Mouse (Mus musculus) forebrain, embryonic 14.5 days (tissue): ENCODE measurements around the gene Arid3a. TPM values are rescaled to one million over a fixed set of nuclear protein-coding genes. Genes with fewer than 3 reads are reported as not detected.

Experiments used
- ATAC-seq: fragments of 200-750 bp; cut with Nextera tagmentation; 2 replicates; pipeline ENCODE4 v1.8.0; 2017; ENCODE audit warnings: mild to moderate bottlenecking, moderate library complexity
- DNase-seq: peaks from one replicate; pipeline ENCODE4 v3.0.0-alpha.2; 2015; ENCODE audit warnings: low spot score
- H3K27ac ChIP-seq: fragments of 300-500 bp; sonication (generic); 2 replicates; pipeline ENCODE4 v1.5.1; 2014; ENCODE audit warnings: low read depth, mild to moderate bottlenecking, control low read depth, low read length, moderate library complexity
- H3K27me3 ChIP-seq: fragments of 300-500 bp; sonication (generic); replicated peaks from 2 replicates; pipeline ENCODE4 v1.6.1; 2014; ENCODE audit warnings: low read length, control low read depth, mixed read lengths; ENCODE audit not compliant: control insufficient read depth, insufficient read depth
- H3K36me3 ChIP-seq: fragments of 300-500 bp; sonication (generic); 2 replicates; pipeline ENCODE4 v1.6.1; 2014; ENCODE audit warnings: low read length, control low read depth; ENCODE audit not compliant: control insufficient read depth, insufficient read depth
- H3K4me1 ChIP-seq: fragments of 300-500 bp; sonication (generic); 2 replicates; pipeline ENCODE4 v1.6.1; 2014; ENCODE audit warnings: antibody characterized with exemption, low read length, control low read depth; ENCODE audit not compliant: control insufficient read depth, insufficient read depth
- H3K4me2 ChIP-seq: fragments of 300-500 bp; sonication (generic); 2 replicates; pipeline ENCODE4 v1.6.1; 2014; ENCODE audit warnings: mild to moderate bottlenecking, control low read depth, low read length
- H3K4me3 ChIP-seq: fragments of 300-500 bp; sonication (generic); 2 replicates; pipeline ENCODE4 v1.5.1; 2014; ENCODE audit warnings: low read depth, low read length, control low read depth
- H3K9ac ChIP-seq: fragments of 300-500 bp; sonication (generic); 2 replicates; pipeline ENCODE4 v1.6.1; 2014; ENCODE audit warnings: mild to moderate bottlenecking, low read length, control low read depth, moderate library complexity
- H3K9me3 ChIP-seq: fragments of 300-500 bp; sonication (generic); replicated peaks from 2 replicates; pipeline ENCODE4 v1.6.1; 2016; ENCODE audit warnings: low read length, control low read depth, mixed read lengths; ENCODE audit not compliant: control insufficient read depth
- WGBS: fragments of 180-500 bp; shearing (Covaris S2); extraction: QIAGEN DNeasy Blood & Tissue Kit; methylation state at CpG from one replicate; pipeline ENCODE4 v1.1.7; 2014; 5-methylcytosine and 5-hydroxymethylcytosine counted together
- polyA plus RNA-seq: library from polyadenylated mRNA; unstranded; fragments of >200 nt; fragmentation: Nextera tagmentation; extraction: Ambion mirVana; gene quantifications from 2 replicates; pipeline ENCODE4 v1.2.1, GENCODE M21; 2014

Arid3a gene
- polyA plus RNA-seq, 1 experiment from 2014 or later = 1.1 TPM

- WGBS = 77% methylated on average over 5 of the region's 5 CpGs
- no peaks in the 10 kb centered on the region for H3K9me3 ChIP-seq
- DNase-seq (no peak), ATAC-seq (no peak)
- H3K4me1 ChIP-seq = peaks cover 20% of the 10 kb centered on the region
- peak overlapping the region; percentile 73 for H3K4me3 ChIP-seq
- H3K9ac ChIP-seq = peak overlapping the region; percentile 87
- H3K4me2 ChIP-seq = peak overlapping the region; percentile 95
- H3K27ac ChIP-seq = no peak overlapping the region
- H3K36me3 ChIP-seq = peaks cover 31% of the 10 kb centered on the region
- H3K27me3 ChIP-seq = peaks cover 15% of the 10 kb centered on the region
These were observed 56.4 kb downstream of the Arid3a start for GRCm38 (mm10) chr10:79983205-79983604.

- 2% methylated on average over 16 of the region's 21 CpGs for WGBS
- Histone ChIP-seq H3K4me1 (peaks cover 22% of the 10 kb centered on the region), H3K27me3 (peaks cover 20% of the 10 kb centered on the region), H3K36me3 (peaks cover 26% of the 10 kb centered on the region), H3K9ac (peak overlapping the region; percentile 87), H3K9me3 (no peaks in the 10 kb centered on the region), H3K27ac (peak overlapping the region; percentile 95), H3K4me2 (peak overlapping the region; percentile 95), H3K4me3 (peak overlapping the region; percentile 73)
- peak; percentile 53 for DNase-seq
- ATAC-seq = 0 out of 2 replicates have a peak, but pooled peaks have one; percentile 3
These were observed 56.8 kb downstream of the Arid3a start for GRCm38 (mm10) chr10:79983670-79984069.

GRCm38 (mm10) chr10:79984195-79984816, 57.5 kb downstream of the Arid3a start, which contains the start of gene Tmem259:
Gene Tmem259, minus strand, starts transcription at chr10:79984330.
- ATAC-seq (peak; percentile 81), DNase-seq (peak; percentile 95)
- Histone ChIP-seq H3K36me3 (peaks cover 20% of the 10 kb centered on the region; the same call in 1 of the 2 replicates), H3K27ac (peak within 1 kb of the TSS; percentile 95), H3K27me3 (peaks cover 26% of the 10 kb centered on the region), H3K4me1 (peaks cover 22% of the 10 kb centered on the region), H3K4me3 (peak within 1 kb of the TSS; percentile 73), H3K9me3 (no peaks in the 10 kb centered on the region), H3K4me2 (peak within 1 kb of the TSS; percentile 95), H3K9ac (peak within 1 kb of the TSS; percentile 87)
- WGBS = under 1% methylated on average over 42 of the region's 49 CpGs

GRCm38 (mm10) chr10:79984871-79985270, 58.0 kb downstream of the Arid3a start:
- Histone ChIP-seq H3K9ac (peak overlapping the region; percentile 87), H3K4me2 (peak overlapping the region; percentile 95), H3K4me1 (peaks cover 22% of the 10 kb centered on the region), H3K27me3 (peaks cover 32% of the 10 kb centered on the region), H3K9me3 (no peaks in the 10 kb centered on the region), H3K4me3 (peak overlapping the region; percentile 73), H3K36me3 (0 out of 2 replicates have a peak, but pooled peaks cover 15% of the 10 kb centered on the region), H3K27ac (peak overlapping the region; percentile 95)
- WGBS = under 1% methylated on average over 22 of the region's 22 CpGs
- ATAC-seq (peak; percentile 95), DNase-seq (peak; percentile 100)

GRCm38 (mm10) chr10:79985334-79986231, 58.7 kb downstream of the Arid3a start:
- peak overlapping the region; percentile 95 for H3K4me2 ChIP-seq

GRCm38 (mm10) chr10:79986232-79986878, 59.5 kb downstream of the Arid3a start:
- ATAC-seq (no peak), DNase-seq (no peak)
- peak overlapping the region; percentile 95; the same call in 1 of the 2 replicates for H3K27ac ChIP-seq
- H3K27me3 ChIP-seq = peaks cover 38% of the 10 kb centered on the region
- H3K9ac ChIP-seq = peak overlapping the region; percentile 75; the same call in 1 of the 2 replicates
- H3K4me3 ChIP-seq = peak overlapping the region; percentile 73
- peak overlapping the region; percentile 95 for H3K4me2 ChIP-seq
- H3K9me3 ChIP-seq = peaks cover 2% of the 10 kb centered on the region; the same call in 1 of the 2 replicates
- H3K4me1 ChIP-seq = peaks cover 22% of the 10 kb centered on the region
- 53% methylated on average over 6 of the region's 6 CpGs for WGBS
- H3K36me3 ChIP-seq = 0 out of 2 replicates have a peak, but pooled peaks cover 3% of the 10 kb centered on the region

More at GRCm38 (mm10) chr10:79985334-79986231, 58.7 kb downstream of the Arid3a start:
- no peaks in the 10 kb centered on the region for H3K9me3 ChIP-seq
- DNase-seq (peak; percentile 66), ATAC-seq (peak; percentile 25; the same call in 1 of the 2 replicates)
- H3K27ac ChIP-seq = peak overlapping the region; percentile 95
- 0 out of 2 replicates have a peak, but pooled peaks cover 7% of the 10 kb centered on the region for H3K36me3 ChIP-seq
- 4% methylated on average over 35 of the region's 35 CpGs for WGBS
- H3K27me3 ChIP-seq = peaks cover 36% of the 10 kb centered on the region
- H3K4me3 ChIP-seq = peak overlapping the region; percentile 73
- peaks cover 22% of the 10 kb centered on the region for H3K4me1 ChIP-seq
- peak overlapping the region; percentile 75 for H3K9ac ChIP-seq

- peaks cover 6% of the 10 kb centered on the region; the same call in 1 of the 2 replicates for H3K9me3 ChIP-seq
- peak overlapping the region; percentile 24; the same call in 1 of the 2 replicates for H3K4me2 ChIP-seq
- no peak overlapping the region for H3K9ac ChIP-seq
- ATAC-seq (no peak), DNase-seq (peak; percentile 76)
- WGBS = 5% methylated on average over 11 of the region's 11 CpGs
- H3K4me3 ChIP-seq = no peak overlapping the region
- H3K36me3 ChIP-seq = no peaks in the 10 kb centered on the region
- peaks cover 22% of the 10 kb centered on the region for H3K4me1 ChIP-seq
- H3K27ac ChIP-seq = no peak overlapping the region
- H3K27me3 ChIP-seq = peaks cover 38% of the 10 kb centered on the region
These were observed 60.1 kb downstream of the Arid3a start for GRCm38 (mm10) chr10:79986963-79987362.

GRCm38 (mm10) chr10:79987771-79988505, 61.1 kb downstream of the Arid3a start:
- H3K9ac ChIP-seq = peak overlapping the region; percentile 52
- ATAC-seq = no peak
- peaks cover 16% of the 10 kb centered on the region for H3K4me1 ChIP-seq
- no peaks in the 10 kb centered on the region for H3K36me3 ChIP-seq
- peak overlapping the region; percentile 49 for H3K4me2 ChIP-seq
- peak overlapping the region; percentile 33 for H3K4me3 ChIP-seq
- H3K27ac ChIP-seq = no peak overlapping the region
- H3K9me3 ChIP-seq = peaks cover 6% of the 10 kb centered on the region; the same call in 1 of the 2 replicates
- no peak for DNase-seq
- WGBS = 13% methylated on average over 27 of the region's 27 CpGs
- H3K27me3 ChIP-seq = peaks cover 38% of the 10 kb centered on the region
